Mouse (Mus musculus): Measurements from ENCODE around the gene Ttc6. TPM values are rescaled to one million over a fixed set of nuclear protein-coding genes. Genes with fewer than 3 reads are reported as not detected.

The Ttc6 gene
- polyA plus RNA-seq, 1 experiment from 2014 or later = 0.43 TPM

DNA sequence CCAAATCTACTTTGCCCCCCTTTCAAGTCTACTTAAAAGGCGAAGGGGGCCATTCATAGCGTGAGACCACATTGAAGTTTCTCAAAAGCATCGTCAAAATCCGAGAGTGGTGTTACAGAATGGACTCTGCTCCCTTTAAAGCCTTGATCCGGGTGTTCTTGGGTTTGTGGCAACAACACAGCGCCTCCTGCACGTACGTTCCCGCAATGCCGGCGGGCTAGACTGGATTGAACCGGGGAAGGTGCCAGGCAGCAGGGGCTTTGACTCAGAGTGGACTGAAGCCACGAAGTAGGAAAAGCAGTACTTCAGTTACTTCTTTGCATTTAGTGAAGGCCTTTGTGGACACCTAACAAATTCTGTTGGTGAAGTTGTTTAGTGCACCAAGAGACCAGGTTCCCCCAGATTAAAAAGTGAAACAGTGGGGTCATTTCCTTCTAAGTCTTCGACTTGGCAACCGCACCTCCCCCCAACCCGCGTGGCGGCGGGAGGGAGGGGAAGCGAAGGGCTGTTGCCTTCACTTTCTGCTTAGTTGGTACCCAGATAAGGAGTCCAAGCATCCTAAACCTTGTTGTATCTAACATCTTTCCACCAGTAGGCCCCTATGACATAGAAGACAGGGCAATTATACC is 15.4 kb upstream of the Ttc6 start:
- peak; percentile 62 for DNase-seq (ENCODE audit: extremely low spot score, low spot score)
- Histone ChIP-seq H3K9me3 (no peaks in the 10 kb centered on the region), H3K4me1 (peaks cover 56% of the 10 kb centered on the region), H3K4me3 (no peak overlapping the region), H3K36me3 (replicated peaks) (no peaks in the 10 kb centered on the region), H3K27me3 (ENCODE audit: poor library complexity, severe bottlenecking) (peaks cover 100% of the 10 kb centered on the region), H3K27ac (no peak overlapping the region)
- WGBS = under 1% methylated on average over 20 of the region's 20 CpGs

DNA sequence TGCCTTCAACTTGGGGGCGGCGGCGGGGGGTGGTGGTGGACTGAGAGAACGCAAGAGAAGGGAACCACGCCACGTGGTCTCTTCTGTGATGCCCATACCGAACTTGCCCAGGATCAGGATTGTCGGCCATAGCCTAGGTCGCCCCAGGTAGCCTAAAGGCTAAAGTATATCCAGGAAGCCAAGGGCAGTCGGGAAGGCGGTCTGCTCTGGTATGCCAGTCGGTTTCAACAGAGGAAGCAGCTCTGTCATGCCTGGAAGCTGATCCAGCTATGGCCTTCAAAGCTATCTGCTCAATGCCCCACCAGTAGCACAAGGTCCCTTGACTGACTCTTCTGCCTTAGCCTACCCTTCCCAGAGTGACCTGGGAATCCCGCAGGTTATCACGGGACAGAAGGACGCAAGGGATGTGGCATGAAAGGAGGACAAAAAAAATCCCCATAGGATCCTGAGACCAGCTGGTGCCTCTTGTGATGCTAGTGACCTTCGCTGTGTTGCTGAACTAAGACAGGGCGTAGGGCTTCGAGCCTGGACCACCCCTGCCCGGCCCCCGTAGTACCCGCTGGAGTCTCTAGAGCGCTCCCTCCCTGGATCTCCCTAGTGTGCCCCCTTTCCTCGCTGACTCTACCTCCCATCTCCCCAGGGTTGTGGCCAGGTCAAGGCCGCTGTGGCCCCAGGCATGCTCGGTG is 14.8 kb upstream of the Ttc6 start:
- WGBS = 2% methylated on average over 25 of the region's 25 CpGs
- Histone ChIP-seq H3K4me1 (peaks cover 56% of the 10 kb centered on the region), H3K4me3 (peak overlapping the region; percentile 12; the same call in 1 of the 2 replicates), H3K27me3 (ENCODE audit: poor library complexity, severe bottlenecking) (peaks cover 100% of the 10 kb centered on the region), H3K36me3 (replicated peaks) (no peaks in the 10 kb centered on the region), H3K9me3 (no peaks in the 10 kb centered on the region), H3K27ac (no peak overlapping the region)
- no peak for DNase-seq (ENCODE audit: extremely low spot score, low spot score)

DNA sequence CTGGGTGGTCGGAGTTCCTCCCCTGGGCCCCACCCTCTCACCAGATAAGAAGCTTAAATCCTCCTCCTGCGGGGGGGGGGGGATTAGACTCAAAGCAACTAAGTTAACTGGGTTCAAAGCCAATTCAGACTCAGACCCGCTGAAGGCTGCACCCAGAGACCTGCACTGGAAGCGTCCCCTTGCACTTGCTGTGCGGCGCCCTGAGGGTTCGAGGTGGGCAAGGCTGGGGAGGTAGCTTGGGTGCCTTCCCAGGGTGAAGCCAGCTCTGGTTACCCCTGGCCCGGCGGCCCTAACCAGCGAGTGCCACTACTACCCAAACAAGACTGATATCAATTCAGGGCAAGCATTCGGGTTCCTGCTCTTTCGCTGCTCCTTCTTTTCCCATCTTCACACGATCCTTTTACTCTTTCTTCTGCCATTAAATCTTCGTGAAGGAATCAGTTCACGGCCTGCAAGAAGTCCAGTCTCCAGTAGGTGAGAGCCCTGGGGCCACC is 14.2 kb upstream of the Ttc6 start:
- Histone ChIP-seq H3K9me3 (no peaks in the 10 kb centered on the region), H3K27me3 (ENCODE audit: poor library complexity, severe bottlenecking) (peaks cover 100% of the 10 kb centered on the region), H3K27ac (no peak overlapping the region), H3K4me1 (peaks cover 56% of the 10 kb centered on the region), H3K36me3 (replicated peaks) (no peaks in the 10 kb centered on the region), H3K4me3 (peak overlapping the region; percentile 12; the same call in 1 of the 2 replicates)
- peak; percentile 46 for DNase-seq (ENCODE audit: extremely low spot score, low spot score)
- WGBS = under 1% methylated on average over 15 of the region's 15 CpGs

DNA sequence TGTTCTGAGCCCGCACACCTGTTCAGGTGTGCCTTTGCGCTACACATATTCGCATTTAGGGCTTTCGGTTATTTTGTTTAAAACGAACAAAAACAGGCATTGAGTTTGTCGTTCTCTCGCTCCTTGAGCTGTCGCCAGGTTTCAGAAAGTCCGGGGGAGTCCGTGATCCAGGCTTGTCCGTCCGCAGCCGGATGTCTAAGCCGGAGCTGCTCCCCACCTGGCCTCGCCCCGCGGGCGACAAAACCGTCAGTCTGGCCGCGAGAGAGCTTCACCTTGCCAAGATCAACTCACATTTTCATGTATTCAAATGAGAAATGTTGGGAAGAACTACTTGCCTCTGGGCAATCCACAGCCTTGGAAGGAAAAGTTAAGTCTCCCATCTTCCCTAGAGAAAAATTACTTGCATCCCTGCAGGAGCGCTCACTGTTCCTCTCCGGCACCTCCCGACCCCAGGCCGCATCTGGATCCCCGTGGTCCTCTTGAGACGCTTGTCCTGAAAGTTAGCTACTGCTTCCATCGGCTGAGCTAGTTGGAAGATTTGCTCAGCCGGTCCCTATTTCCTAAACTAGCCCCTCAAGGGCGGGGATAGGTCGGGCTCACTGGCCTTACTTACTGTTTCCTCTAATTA is 13.6 kb upstream of the Ttc6 start:
- DNase-seq (ENCODE audit: extremely low spot score, low spot score) = no peak
- Histone ChIP-seq H3K36me3 (replicated peaks) (no peaks in the 10 kb centered on the region), H3K4me3 (peak overlapping the region; percentile 12; the same call in 1 of the 2 replicates), H3K4me1 (peaks cover 53% of the 10 kb centered on the region), H3K27ac (no peak overlapping the region), H3K9me3 (no peaks in the 10 kb centered on the region), H3K27me3 (ENCODE audit: poor library complexity, severe bottlenecking) (peaks cover 100% of the 10 kb centered on the region)
- WGBS = under 1% methylated on average over 31 of the region's 31 CpGs

GRCm38 (mm10) chr12:57550881-57551280 is 13.0 kb upstream of the Ttc6 start:
- no peaks in the 10 kb centered on the region for H3K9me3 ChIP-seq
- peaks cover 48% of the 10 kb centered on the region for H3K4me1 ChIP-seq
- H3K4me3 ChIP-seq = no peak overlapping the region
- H3K27me3 ChIP-seq (ENCODE audit: poor library complexity, severe bottlenecking) = peaks cover 100% of the 10 kb centered on the region
- 2% methylated on average over 8 of the region's 8 CpGs for WGBS
- DNase-seq (ENCODE audit: extremely low spot score, low spot score) = no peak
- no peaks in the 10 kb centered on the region for H3K36me3 ChIP-seq (replicated peaks)
- H3K27ac ChIP-seq = no peak overlapping the region

GRCm38 (mm10) chr12:57552286-57552685 is 11.6 kb upstream of the Ttc6 start:
- no peak overlapping the region for H3K4me3 ChIP-seq
- 10% methylated on average over 3 of the region's 3 CpGs for WGBS
- no peak for DNase-seq (ENCODE audit: extremely low spot score, low spot score)
- H3K9me3 ChIP-seq = no peaks in the 10 kb centered on the region
- H3K36me3 ChIP-seq (replicated peaks) = no peaks in the 10 kb centered on the region
- H3K27me3 ChIP-seq (ENCODE audit: poor library complexity, severe bottlenecking) = peaks cover 97% of the 10 kb centered on the region
- no peak overlapping the region for H3K27ac ChIP-seq
- peaks cover 35% of the 10 kb centered on the region for H3K4me1 ChIP-seq

GRCm38 (mm10) chr12:57554091-57554490 is 9.8 kb upstream of the Ttc6 start:
- 42% methylated on average over 3 of the region's 3 CpGs for WGBS
- Histone ChIP-seq H3K9me3 (no peaks in the 10 kb centered on the region), H3K27ac (no peak overlapping the region), H3K4me1 (peaks cover 22% of the 10 kb centered on the region), H3K36me3 (replicated peaks) (no peaks in the 10 kb centered on the region), H3K27me3 (ENCODE audit: poor library complexity, severe bottlenecking) (peaks cover 87% of the 10 kb centered on the region), H3K4me3 (no peak overlapping the region)
- no peak for DNase-seq (ENCODE audit: extremely low spot score, low spot score)

GRCm38 (mm10) chr12:57571773-57572172 is 7.9 kb downstream of the Ttc6 start:
- WGBS = 35% methylated on average over 9 of the region's 9 CpGs
- H3K36me3 ChIP-seq (replicated peaks) = no peaks in the 10 kb centered on the region
- peaks cover 64% of the 10 kb centered on the region for H3K27me3 ChIP-seq (ENCODE audit: poor library complexity, severe bottlenecking)
- H3K27ac ChIP-seq = no peak overlapping the region
- peaks cover 8% of the 10 kb centered on the region for H3K4me1 ChIP-seq
- no peaks in the 10 kb centered on the region for H3K9me3 ChIP-seq
- no peak for DNase-seq (ENCODE audit: extremely low spot score, low spot score)
- H3K4me3 ChIP-seq = no peak overlapping the region

GRCm38 (mm10) chr12:57572415-57572814 is 8.5 kb downstream of the Ttc6 start:
- Histone ChIP-seq H3K27me3 (ENCODE audit: poor library complexity, severe bottlenecking) (peaks cover 70% of the 10 kb centered on the region), H3K36me3 (replicated peaks) (no peaks in the 10 kb centered on the region), H3K27ac (no peak overlapping the region), H3K9me3 (no peaks in the 10 kb centered on the region), H3K4me3 (no peak overlapping the region), H3K4me1 (peaks cover 8% of the 10 kb centered on the region)
- no peak for DNase-seq (ENCODE audit: extremely low spot score, low spot score)

- peak overlapping the region; percentile 62 for H3K4me3 ChIP-seq
- no peaks in the 10 kb centered on the region for H3K9me3 ChIP-seq
- no peaks in the 10 kb centered on the region for H3K36me3 ChIP-seq (replicated peaks)
- WGBS = 2% methylated on average over 80 of the region's 81 CpGs
- H3K27me3 ChIP-seq (ENCODE audit: poor library complexity, severe bottlenecking) = peaks cover 69% of the 10 kb centered on the region
- H3K4me1 ChIP-seq = peaks cover 8% of the 10 kb centered on the region
- DNase-seq (ENCODE audit: extremely low spot score, low spot score) = peak; percentile 55
- peak overlapping the region; percentile 68 for H3K27ac ChIP-seq
Observed at GRCm38 (mm10) chr12:57575931-57576628, 12.2 kb downstream of the Ttc6 start.

DNA sequence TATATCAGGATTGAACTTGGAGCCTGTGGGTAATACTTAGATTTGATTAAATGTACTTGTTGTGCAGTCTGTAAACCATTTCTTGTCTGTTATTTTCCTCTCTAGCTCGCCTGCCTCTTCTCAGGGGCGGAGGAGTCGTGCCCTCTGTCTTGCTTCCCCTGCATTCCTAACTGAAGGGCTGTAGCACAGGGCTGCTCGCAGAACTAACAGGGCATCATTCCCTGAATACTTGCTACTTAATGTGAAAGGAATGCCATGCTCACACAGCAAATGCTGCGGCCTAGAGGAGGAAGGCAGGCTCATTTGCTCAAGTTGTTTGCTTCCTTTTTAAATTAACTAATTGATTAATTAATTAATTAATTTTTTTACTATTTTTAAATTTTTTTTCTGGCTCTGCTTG is 43.7 kb downstream of the Ttc6 start:
- Histone ChIP-seq H3K4me1 (no peaks in the 10 kb centered on the region), H3K27me3 (ENCODE audit: poor library complexity, severe bottlenecking) (no peaks in the 10 kb centered on the region), H3K9me3 (no peaks in the 10 kb centered on the region), H3K27ac (no peak overlapping the region), H3K4me3 (no peak overlapping the region), H3K36me3 (replicated peaks) (no peaks in the 10 kb centered on the region)
- no peak for DNase-seq (ENCODE audit: extremely low spot score, low spot score)
- WGBS = 67% methylated on average over 5 of the region's 5 CpGs

GRCm38 (mm10) chr12:57615137-57615536 is 51.2 kb downstream of the Ttc6 start:
- Histone ChIP-seq H3K9me3 (no peaks in the 10 kb centered on the region), H3K4me3 (no peak overlapping the region), H3K27me3 (ENCODE audit: poor library complexity, severe bottlenecking) (no peaks in the 10 kb centered on the region), H3K27ac (no peak overlapping the region), H3K36me3 (replicated peaks) (no peaks in the 10 kb centered on the region), H3K4me1 (no peaks in the 10 kb centered on the region)
- DNase-seq (ENCODE audit: extremely low spot score, low spot score) = no peak
- 90% methylated on average over 4 of the region's 4 CpGs for WGBS

All from forebrain, embryonic 10.5 days (tissue).